Mouse (Mus musculus): ENCODE data around the gene Tesk1. TPM values are rescaled to one million over a fixed set of nuclear protein-coding genes. Genes with fewer than 3 reads are reported as not detected.
"Not testable (repeated sequence)": the region's sequence is repeated elsewhere in the genome, so short reads cannot be mapped to it uniquely, and the experiment has no call there.

The Tesk1 gene
- total and polyA plus RNA-seq, 2 experiments from 2014 or later = 15.4 to 124 TPM

GRCm38 (mm10) chr4:43481894-43482456, 40.2 kb downstream of the Tesk1 start:
- Histone ChIP-seq H3K4me2 (ENCODE audit: low read depth) (no peak overlapping the region), H3K9me3 (ENCODE audit: low read length) (no peaks in the 10 kb centered on the region), H3K4me3 (ENCODE audit: low read depth, low read length) (no peak overlapping the region), H3K27me3 (ENCODE audit: insufficient read depth, low read length) (no peaks in the 10 kb centered on the region), H3K36me3 (ENCODE audit: insufficient read depth) (no peaks in the 10 kb centered on the region), H3K4me1 (ENCODE audit: insufficient read depth) (no peaks in the 10 kb centered on the region), H3K9ac (no peak overlapping the region), H3K27ac (ENCODE audit: low read depth, low read length) (no peak overlapping the region)
- no peak for ATAC-seq
- DNase-seq = no peak
- TF ChIP-seq CTCF (IDR thresholded peaks at IDR 0.05; ENCODE audit: low read depth) = no peak
- WGBS = 69% methylated on average over 7 of the region's 7 CpGs

- ATAC-seq (no peak), DNase-seq (no peak)
- H3K36me3 ChIP-seq (ENCODE audit: insufficient read depth) = no peaks in the 10 kb centered on the region
- no peak overlapping the region for H3K4me3 ChIP-seq (ENCODE audit: low read depth, low read length)
- no peak for TF ChIP-seq CTCF (IDR thresholded peaks at IDR 0.05; ENCODE audit: low read depth)
- 78% methylated on average over 10 of the region's 10 CpGs for WGBS
- no peak overlapping the region for H3K9ac ChIP-seq
- no peaks in the 10 kb centered on the region for H3K9me3 ChIP-seq (ENCODE audit: low read length)
- H3K4me2 ChIP-seq (ENCODE audit: low read depth) = no peak overlapping the region
- no peaks in the 10 kb centered on the region for H3K4me1 ChIP-seq (ENCODE audit: insufficient read depth)
- H3K27ac ChIP-seq (ENCODE audit: low read depth, low read length) = no peak overlapping the region
- H3K27me3 ChIP-seq (ENCODE audit: insufficient read depth, low read length) = no peaks in the 10 kb centered on the region
These were observed 40.9 kb downstream of the Tesk1 start for GRCm38 (mm10) chr4:43482591-43482990.

- H3K4me2 ChIP-seq (ENCODE audit: low read depth) = no peak within 1 kb of the TSS
- no peaks in the 10 kb centered on the region for H3K36me3 ChIP-seq (ENCODE audit: insufficient read depth)
These were observed 41.9 kb downstream of the Tesk1 start, which contains the start of gene Sit1 for GRCm38 (mm10) chr4:43483535-43484091. Sit1 (minus strand) TSS chr4:43483734.

GRCm38 (mm10) chr4:43485666-43486065, 43.9 kb downstream of the Tesk1 start:
- not testable (repeated sequence) for ATAC-seq; H3K27ac ChIP-seq (ENCODE audit: low read depth, low read length); H3K4me3 ChIP-seq (ENCODE audit: low read depth, low read length); H3K9ac ChIP-seq; H3K4me2 ChIP-seq (ENCODE audit: low read depth); H3K4me1 ChIP-seq (ENCODE audit: insufficient read depth); H3K36me3 ChIP-seq (ENCODE audit: insufficient read depth); DNase-seq; H3K27me3 ChIP-seq (ENCODE audit: insufficient read depth, low read length); H3K9me3 ChIP-seq (ENCODE audit: low read length)
- WGBS = 87% methylated on average over 5 of the region's 5 CpGs

More at GRCm38 (mm10) chr4:43483535-43484091, 41.9 kb downstream of the Tesk1 start, which contains the start of gene Sit1:
- Histone ChIP-seq H3K27me3 (ENCODE audit: insufficient read depth, low read length) (no peaks in the 10 kb centered on the region), H3K4me3 (ENCODE audit: low read depth, low read length) (no peak within 1 kb of the TSS), H3K9me3 (ENCODE audit: low read length) (no peaks in the 10 kb centered on the region), H3K27ac (ENCODE audit: low read depth, low read length) (no peak within 1 kb of the TSS), H3K9ac (no peak within 1 kb of the TSS), H3K4me1 (ENCODE audit: insufficient read depth) (no peaks in the 10 kb centered on the region)
- ATAC-seq (no peak), DNase-seq (no peak)
- WGBS = 64% methylated on average over 12 of the region's 12 CpGs
- TF ChIP-seq CTCF (IDR thresholded peaks at IDR 0.05; ENCODE audit: low read depth) = no peak

GRCm38 (mm10) chr4:43489611-43490010, 47.9 kb downstream of the Tesk1 start:
- no peak for TF ChIP-seq CTCF (IDR thresholded peaks at IDR 0.05; ENCODE audit: low read depth)
- H3K27ac ChIP-seq (ENCODE audit: low read depth, low read length) = no peak overlapping the region
- ATAC-seq (no peak), DNase-seq (no peak)
- no peaks in the 10 kb centered on the region for H3K36me3 ChIP-seq (ENCODE audit: insufficient read depth)
- no peak overlapping the region for H3K4me3 ChIP-seq (ENCODE audit: low read depth, low read length)
- H3K4me2 ChIP-seq (ENCODE audit: low read depth) = no peak overlapping the region
- 96% methylated on average over 3 of the region's 3 CpGs for WGBS
- H3K9me3 ChIP-seq (ENCODE audit: low read length) = no peaks in the 10 kb centered on the region
- no peaks in the 10 kb centered on the region for H3K4me1 ChIP-seq (ENCODE audit: insufficient read depth)
- no peak overlapping the region for H3K9ac ChIP-seq
- H3K27me3 ChIP-seq (ENCODE audit: insufficient read depth, low read length) = no peaks in the 10 kb centered on the region

GRCm38 (mm10) chr4:43490801-43491200, 49.1 kb downstream of the Tesk1 start:
- Histone ChIP-seq H3K27ac (ENCODE audit: low read depth, low read length) (no peak overlapping the region), H3K4me3 (ENCODE audit: low read depth, low read length) (no peak overlapping the region), H3K36me3 (ENCODE audit: insufficient read depth) (peaks cover under 1% of the 10 kb centered on the region; the same call in 1 of the 2 replicates), H3K27me3 (ENCODE audit: insufficient read depth, low read length) (no peaks in the 10 kb centered on the region), H3K4me2 (ENCODE audit: low read depth) (no peak overlapping the region), H3K9me3 (ENCODE audit: low read length) (no peaks in the 10 kb centered on the region), H3K9ac (no peak overlapping the region), H3K4me1 (ENCODE audit: insufficient read depth) (no peaks in the 10 kb centered on the region)
- DNase-seq (no peak), ATAC-seq (no peak)
- 84% methylated on average over 5 of the region's 5 CpGs for WGBS
- TF ChIP-seq CTCF (IDR thresholded peaks at IDR 0.05; ENCODE audit: low read depth) = no peak

GRCm38 (mm10) chr4:43492101-43492820, 50.5 kb downstream of the Tesk1 start:
- no peak for ATAC-seq
- peak; percentile 37 for DNase-seq
- H3K27ac ChIP-seq (ENCODE audit: low read depth, low read length) = peak overlapping the region; percentile 88
- WGBS = 33% methylated on average over 12 of the region's 12 CpGs
- no peaks in the 10 kb centered on the region for H3K27me3 ChIP-seq (ENCODE audit: insufficient read depth, low read length)
- H3K4me2 ChIP-seq (ENCODE audit: low read depth) = peak overlapping the region; percentile 32
- peak overlapping the region; percentile 63 for H3K4me3 ChIP-seq (ENCODE audit: low read depth, low read length)
- H3K9me3 ChIP-seq (ENCODE audit: low read length) = no peaks in the 10 kb centered on the region
- TF ChIP-seq CTCF (IDR thresholded peaks at IDR 0.05; ENCODE audit: low read depth) = no peak
- peak overlapping the region; percentile 79; the same call in 1 of the 2 replicates for H3K9ac ChIP-seq
- peaks cover 7% of the 10 kb centered on the region; the same call in 1 of the 2 replicates for H3K36me3 ChIP-seq (ENCODE audit: insufficient read depth)
- no peaks in the 10 kb centered on the region for H3K4me1 ChIP-seq (ENCODE audit: insufficient read depth)

Measured in forebrain, postnatal 0 days (tissue).